Mouse (Mus musculus): Measurements from ENCODE around the gene Pde7b.

DNA sequence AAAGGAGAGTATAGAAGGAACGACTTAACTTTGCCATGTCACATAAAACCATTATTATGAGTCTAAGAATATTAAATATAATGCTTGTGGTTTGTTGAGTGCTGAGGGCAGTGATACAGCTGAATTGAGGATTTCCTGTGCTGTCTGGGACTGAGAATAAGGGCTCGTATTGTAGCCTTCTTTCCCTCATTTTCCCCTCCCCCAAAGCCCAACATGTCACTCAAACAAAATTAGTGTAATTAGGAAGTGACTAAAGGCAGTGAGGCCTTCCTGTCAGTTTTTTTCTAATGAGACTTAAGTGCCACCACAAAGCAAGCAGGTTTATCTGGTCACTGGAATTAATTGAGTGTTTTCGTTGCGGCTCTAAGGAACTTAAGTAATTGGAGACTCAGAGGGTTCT lies 12.3 kb upstream of the Pde7b start:
- TF ChIP-seq ZC3H11A (IDR thresholded peaks at IDR 0.05; ENCODE audit: low read depth, low read length): no peak
- TF ChIP-seq CTCF (conservative IDR thresholded peaks at IDR 0.05 in 1 of 2, IDR thresholded peaks at IDR 0.05 in 1 of 2; ENCODE audit: low read depth in 2 of 2, low read length in 2 of 2): no peak
- TF ChIP-seq POLR2A (IDR thresholded peaks at IDR 0.05; ENCODE audit: low read depth, low read length): no peak
- TF ChIP-seq TCF12 (IDR thresholded peaks at IDR 0.05; ENCODE audit: low read depth, low read length): no peak
- no peak for TF ChIP-seq EP300 (IDR thresholded peaks at IDR 0.05; ENCODE audit: low read length)
- TF ChIP-seq MYC (IDR thresholded peaks at IDR 0.05; ENCODE audit: low read depth, low read length): no peak
- no peak for TF ChIP-seq CHD2 (IDR thresholded peaks at IDR 0.05; ENCODE audit: low read length)
- TF ChIP-seq E2F4 (IDR thresholded peaks at IDR 0.05; ENCODE audit: insufficient replicate concordance, low read depth, low read length): no peak
- no peak for TF ChIP-seq USF1 (IDR thresholded peaks at IDR 0.05; ENCODE audit: low read depth, low read length)
- TF ChIP-seq NELFE (IDR thresholded peaks at IDR 0.05; ENCODE audit: low read depth, low read length): no peak

All from CH12.LX (cell line).